Mouse (Mus musculus) cortical plate, adult 2 months (tissue): Measurements from ENCODE around the gene Katnb1.

ENCODE experiments used
- CTCF ChIP-seq: fragments of 200-500 bp; IDR thresholded peaks from 2 replicates; pipeline ENCODE4 v1.5.1; 2011; ENCODE audit warnings: mild to moderate bottlenecking, control low read depth, low read length; ENCODE audit not compliant: insufficient read depth; ENCODE audit errors: extremely low read depth
- POLR2A ChIP-seq: fragments of 200-500 bp; IDR thresholded peaks from 2 replicates; pipeline ENCODE4 v1.6.1; 2011; ENCODE audit warnings: mild to moderate bottlenecking, low read length, control low read depth; ENCODE audit not compliant: insufficient read depth; ENCODE audit errors: extremely low read depth

GRCm38 (mm10) chr8:95058661-95059060, 22.3 kb upstream of the Katnb1 start:
- TF ChIP-seq CTCF (no peak), POLR2A (no peak)
